Mouse (Mus musculus) C2C12 (cell line): ENCODE measurements around the gene Pappa.

Experiments
- CTCF ChIP-seq: IDR thresholded peaks from one replicate; pipeline ENCODE4 v1.5.1; 2011; ENCODE audit not compliant: control insufficient read depth, insufficient read depth, insufficient read length
- MAX ChIP-seq: IDR thresholded peaks from one replicate; pipeline ENCODE4 v1.6.1; 2011; ENCODE audit warnings: mild to moderate bottlenecking, control low read depth
- MYOD1 ChIP-seq: IDR thresholded peaks from one replicate; pipeline ENCODE4 v1.6.1; 2011; ENCODE audit warnings: low read depth; ENCODE audit not compliant: control insufficient read depth, insufficient read length
- MYOG ChIP-seq: IDR thresholded peaks from one replicate; pipeline ENCODE4 v1.6.1; 2011; ENCODE audit not compliant: control insufficient read depth, insufficient read length; ENCODE audit errors: extremely low read depth
- USF1 ChIP-seq: IDR thresholded peaks from one replicate; pipeline ENCODE4 v1.6.1; 2011; ENCODE audit warnings: low read depth, mild to moderate bottlenecking, control low read depth, moderate library complexity

DNA sequence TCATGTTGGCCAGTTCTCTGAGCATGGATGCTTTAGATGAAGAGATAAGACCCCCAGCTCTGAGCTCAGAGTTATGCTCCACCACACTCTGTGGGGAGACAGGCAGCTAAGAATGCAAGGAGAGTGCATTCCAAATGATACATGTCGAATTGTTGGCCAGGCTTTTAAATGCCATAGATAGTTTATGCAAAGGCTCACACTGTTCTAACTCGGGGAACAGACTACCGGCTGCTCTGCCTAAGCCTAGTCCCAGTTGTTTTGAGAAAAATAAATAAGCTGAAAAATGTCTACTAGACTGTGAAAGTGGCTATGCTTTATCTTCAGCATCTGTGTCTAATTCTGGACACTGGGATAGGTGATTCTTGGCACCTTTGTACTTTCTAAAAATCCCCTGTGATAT lies 165.3 kb downstream of the Pappa start:
- no peak for TF ChIP-seq CTCF
- TF ChIP-seq MYOD1, result no peak
- no peak for TF ChIP-seq USF1
- TF ChIP-seq MAX, result no peak
- TF ChIP-seq MYOG, result no peak
